Mouse (Mus musculus): Measurements from ENCODE around the gene Ptk6.

Ptk6 gene

DNA sequence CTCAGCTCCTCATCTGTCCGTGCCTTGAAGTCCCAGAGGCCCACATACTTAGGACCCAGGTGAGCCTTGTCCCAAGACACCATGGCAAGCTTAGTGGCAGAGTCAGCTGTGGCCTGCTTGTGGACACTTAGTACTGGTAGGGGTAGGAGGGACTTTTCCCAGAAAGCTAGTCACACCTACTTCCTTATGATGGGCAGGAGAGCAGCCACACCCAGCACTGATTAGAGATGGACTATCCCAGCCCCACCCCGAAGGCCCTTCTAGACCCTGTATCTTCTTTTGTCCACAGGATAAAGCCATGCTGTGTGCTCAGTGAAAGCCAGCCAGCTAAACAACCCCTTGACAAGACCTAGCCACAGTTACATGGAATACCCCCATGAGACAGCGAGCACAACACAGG is at the start of gene Ptk6:
Gene Ptk6, minus strand, starts transcription at position 368 of the 400 bp plus-strand sequence.
- no peak for DNase-seq (ENCODE audit: low spot score in 2 of 2)

DNA sequence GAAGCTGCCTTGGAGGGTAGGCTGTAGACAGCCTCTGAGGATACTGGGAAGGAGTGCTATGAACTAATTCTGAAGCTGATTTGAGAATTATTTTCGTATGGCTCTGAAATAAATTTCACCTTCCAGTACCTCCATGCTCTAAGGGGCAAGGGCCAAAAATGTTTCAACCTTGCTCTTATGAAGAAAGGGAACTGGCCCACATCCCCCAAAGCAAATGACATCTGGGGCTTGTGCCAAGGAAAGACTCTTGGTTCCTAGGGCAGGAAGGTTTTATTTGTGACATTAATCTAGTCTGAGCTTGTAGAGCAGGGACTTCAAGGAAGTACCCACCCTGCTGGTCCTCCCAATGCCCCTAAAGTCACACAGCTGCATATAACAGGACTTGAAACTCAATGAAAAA is 49.3 kb upstream of the Ptk6 start:
- DNase-seq (ENCODE audit: low spot score in 2 of 2) = no peak

- no peak for DNase-seq (ENCODE audit: low spot score in 2 of 2)
Measured at GRCm38 (mm10) chr2:181249217-181249616, 46.6 kb upstream of the Ptk6 start.

DNA sequence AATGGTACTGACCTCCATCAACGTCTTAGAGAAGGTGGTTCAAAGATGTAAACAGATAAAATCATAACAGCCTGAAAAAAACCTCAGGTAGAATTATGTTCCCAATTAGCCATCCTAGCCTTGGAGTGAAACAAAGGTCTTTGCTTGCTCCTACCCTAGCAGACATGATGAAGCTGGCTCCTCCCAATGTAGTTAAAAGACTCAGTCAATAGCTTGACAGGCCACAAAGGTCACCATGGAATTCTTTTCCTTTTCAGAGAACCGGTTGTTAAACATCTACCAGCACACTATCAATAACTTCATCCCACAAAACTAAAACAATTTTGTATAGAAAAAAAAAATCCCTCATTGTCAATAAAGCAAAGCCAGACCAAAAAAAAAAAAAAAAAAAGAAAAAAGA is 42.4 kb upstream of the Ptk6 start:
- DNase-seq (ENCODE audit: low spot score in 2 of 2) = no peak

DNA sequence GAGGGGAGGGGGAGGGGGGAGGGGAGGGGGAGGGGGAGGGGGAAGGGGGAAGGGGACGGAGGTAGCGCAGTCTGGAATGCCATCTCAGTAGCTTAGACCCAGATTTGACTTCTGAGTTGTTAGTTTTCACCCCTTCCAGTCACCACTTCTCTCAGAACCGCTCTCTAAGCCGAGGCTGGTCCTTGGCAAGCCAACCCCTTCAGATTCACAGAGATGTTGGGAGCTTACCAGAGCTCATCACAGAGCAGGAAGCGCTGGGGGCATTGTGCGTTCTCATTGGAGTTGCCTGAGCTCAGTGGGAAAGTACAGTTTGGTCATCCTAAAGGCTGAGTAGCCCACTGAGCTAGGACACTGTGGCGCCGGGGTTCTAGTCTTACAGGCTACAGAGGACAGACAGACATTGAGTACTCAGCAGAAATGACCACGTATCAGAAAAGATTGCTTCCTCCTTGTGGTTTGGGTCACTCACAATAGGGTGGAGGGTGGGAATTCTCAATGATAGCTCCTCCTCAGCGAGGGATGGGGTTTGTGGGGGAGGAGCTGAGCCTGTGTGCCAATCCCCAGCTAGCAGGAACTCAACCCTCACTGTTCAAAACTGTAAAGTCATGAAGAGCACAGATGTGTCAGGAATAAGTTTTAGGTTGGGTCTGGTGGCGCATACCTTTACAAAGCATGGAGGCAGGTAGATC is 41.3 kb upstream of the Ptk6 start:
- peak; percentile 22 to 29 for DNase-seq (ENCODE audit: low spot score in 2 of 2)

- no peak for DNase-seq (ENCODE audit: low spot score in 2 of 2)
Measured at GRCm38 (mm10) chr2:181242314-181242665, 39.7 kb upstream of the Ptk6 start.

DNA sequence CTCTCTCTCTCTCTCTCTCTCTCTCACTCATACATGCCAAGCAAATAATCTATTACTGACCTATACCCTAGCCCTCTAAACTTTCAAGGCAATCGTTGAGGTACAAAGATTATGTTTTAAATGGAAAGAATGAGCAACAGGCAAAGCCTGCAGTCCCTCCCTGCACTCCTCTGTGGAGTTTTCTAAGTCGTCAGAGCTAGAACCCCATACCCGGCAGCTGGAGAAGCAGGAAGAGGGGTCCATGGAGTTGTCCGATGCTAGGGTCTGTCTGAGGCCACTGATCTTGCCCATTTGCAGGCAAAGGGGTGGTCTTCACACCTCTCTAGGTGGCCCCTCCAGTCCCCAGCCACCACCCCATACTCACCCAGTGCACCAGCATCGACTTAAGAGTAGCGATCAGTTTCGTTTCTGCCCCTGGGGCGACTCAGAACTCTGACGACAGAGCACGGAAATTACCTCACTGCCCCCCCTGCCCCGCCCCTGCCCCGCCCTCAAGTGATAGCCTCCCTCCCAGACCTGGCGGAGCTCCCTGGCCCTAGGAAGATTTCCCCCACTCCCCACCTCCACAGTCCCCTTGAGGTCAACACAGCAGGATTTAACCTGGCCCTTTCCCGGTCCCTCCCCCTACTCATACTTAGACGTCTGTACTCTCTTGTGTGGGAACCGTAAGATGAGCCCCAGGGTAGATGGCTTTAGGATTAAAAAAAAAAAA is 39.2 kb upstream of the Ptk6 start, which contains the start of gene Helz2:
Gene Helz2, minus strand, starts transcription at position 426 of the 712 bp plus-strand sequence.
- DNase-seq (ENCODE audit: low spot score in 2 of 2) = peak; percentile 19 to 27

DNA sequence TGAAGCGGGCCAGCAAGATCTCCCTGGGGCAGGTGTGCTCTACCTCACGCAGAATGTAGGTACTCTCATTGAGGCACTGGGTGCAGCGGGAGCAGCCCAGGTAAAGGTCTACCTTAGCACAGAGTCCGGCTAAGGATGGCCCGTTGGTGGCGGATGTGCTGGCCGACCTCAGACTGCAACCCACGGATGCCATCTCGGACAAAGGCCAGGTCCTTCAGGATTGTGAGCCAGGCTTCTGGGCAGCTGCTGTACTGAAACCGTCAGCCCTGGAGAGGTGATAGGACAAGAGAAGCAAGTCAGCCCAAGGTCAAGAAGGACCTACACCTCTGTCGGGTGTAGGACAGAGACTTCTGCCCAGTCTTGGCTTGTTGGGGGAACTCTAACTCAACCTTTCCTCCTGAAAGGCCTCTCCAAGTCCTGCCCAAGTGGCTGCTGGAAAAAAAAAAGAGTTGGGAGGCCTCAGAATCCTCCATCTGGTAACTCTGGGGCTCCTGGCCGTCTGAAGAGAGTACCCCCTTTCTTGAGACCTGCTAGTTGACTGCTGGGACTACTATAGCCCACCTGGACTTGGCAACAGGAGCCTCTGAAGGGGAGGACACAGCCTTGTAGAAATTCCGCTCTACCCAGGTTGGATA is 38.3 kb upstream of the Ptk6 start:
- DNase-seq (ENCODE audit: low spot score in 2 of 2) = no peak

DNA sequence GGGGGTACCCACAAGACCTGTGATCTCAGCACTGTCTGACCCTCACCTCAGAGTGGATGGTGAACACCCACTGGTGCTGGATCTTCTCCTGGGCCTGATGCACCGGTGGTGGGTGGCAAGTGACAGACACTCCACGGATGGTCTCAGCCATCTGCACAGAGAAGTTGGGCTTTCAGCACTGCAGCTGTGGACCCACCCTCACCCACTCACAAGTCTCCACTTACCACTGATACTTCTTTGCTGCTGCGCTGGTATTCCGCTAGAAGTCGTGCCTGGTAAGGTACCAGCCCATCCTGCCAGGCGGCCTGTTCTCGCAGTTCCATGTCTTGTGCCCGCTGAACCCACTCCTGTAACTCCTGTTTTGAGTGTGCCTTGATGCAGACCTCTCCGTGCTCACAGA is 36.7 kb upstream of the Ptk6 start:
- DNase-seq (ENCODE audit: low spot score in 2 of 2) = no peak

DNA sequence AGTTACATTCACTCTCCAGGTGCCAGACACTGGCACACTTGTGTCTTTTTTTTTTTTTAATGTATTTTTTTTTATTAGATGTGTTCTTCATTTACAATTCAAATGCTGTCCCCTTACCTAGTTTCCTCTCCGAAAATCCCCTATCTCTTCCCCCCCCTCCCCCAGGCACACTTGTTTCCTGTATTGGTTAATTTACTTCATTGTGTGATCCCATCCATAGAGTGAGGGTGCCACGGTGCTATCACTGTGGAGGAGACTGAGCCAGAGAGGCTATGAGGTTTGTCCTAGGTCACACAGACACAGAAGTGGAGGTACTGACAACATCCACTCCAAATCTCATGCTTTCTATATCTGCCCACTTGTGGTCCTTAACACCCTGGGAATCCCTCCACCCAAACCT is 36.3 kb upstream of the Ptk6 start:
- no peak for DNase-seq (ENCODE audit: low spot score in 2 of 2)

DNA sequence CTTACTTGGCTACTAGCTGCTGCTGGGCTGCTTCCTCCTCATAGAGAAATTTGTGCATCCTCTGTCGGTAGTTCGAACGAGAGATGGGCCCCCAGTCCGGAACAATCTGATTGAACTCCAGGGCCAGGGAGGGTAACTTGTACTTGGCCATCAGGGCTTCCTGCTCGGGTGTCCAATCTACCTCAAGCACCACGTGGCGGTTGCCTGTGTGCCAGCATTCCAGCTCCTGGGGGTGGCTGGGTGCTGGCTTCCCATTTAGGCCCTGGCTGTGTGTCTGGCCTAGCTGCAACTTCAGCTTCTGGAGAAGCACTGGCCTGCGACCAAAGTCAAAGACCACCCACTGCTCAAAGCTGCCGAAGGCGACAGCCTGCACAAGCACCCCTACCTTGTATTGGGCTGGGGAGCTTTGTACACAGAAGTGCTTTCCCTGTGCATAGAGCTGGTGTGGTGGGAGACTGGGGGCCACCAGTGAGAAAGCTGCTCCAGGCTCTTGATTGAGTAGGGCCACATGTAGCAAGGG is 35.6 kb upstream of the Ptk6 start:
- no peak for DNase-seq (ENCODE audit: low spot score in 2 of 2)

GRCm38 (mm10) chr2:181237251-181238014 is 34.8 kb upstream of the Ptk6 start:
- DNase-seq (ENCODE audit: low spot score in 2 of 2) = no peak

DNA sequence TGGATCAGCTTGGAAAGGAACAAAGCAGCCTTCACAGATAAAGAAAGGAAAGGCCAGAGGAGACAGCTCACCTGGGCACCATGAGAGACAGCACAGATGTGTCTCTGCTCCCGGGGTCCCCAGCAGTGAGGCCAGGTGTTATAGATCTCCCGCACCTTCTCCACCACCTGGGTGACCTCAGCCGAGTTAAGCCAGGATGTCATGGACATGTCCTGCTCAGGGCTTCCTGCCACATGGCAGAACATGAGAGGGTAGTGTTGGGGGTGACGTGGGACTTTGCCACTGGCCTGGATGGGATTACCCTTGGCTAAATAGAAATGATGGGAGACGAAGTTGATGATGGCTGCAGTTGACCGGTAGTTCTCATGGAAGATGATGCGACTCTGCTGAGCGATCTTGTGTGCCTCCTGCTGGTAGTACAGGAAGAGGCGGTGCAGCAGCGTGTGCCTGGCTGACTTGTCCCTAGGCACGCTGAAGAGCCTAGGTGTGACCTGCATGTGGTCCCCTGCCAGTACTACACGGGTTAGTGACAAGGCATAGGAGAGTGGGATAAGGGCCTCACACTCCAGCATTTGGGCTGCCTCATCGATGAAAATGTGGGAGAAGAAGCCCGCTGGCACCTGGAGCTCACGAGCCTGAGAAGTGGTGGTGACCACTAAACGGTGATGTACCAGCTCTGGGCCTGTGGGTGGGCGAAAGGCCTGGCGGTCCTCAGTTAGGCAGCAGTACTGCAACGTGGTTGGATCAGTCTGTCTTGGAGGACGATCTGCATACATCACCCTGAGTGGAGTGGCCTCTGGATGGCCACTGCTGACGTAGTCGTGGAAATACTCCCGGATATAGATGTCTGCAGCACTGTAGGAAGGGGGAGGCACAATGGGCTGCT is 33.3 kb upstream of the Ptk6 start:
- DNase-seq (ENCODE audit: low spot score in 2 of 2) = no peak

GRCm38 (mm10) chr2:181234680-181235079 is 32.1 kb upstream of the Ptk6 start:
- no peak for DNase-seq (ENCODE audit: low spot score in 2 of 2)

GRCm38 (mm10) chr2:181233443-181233842 is 30.9 kb upstream of the Ptk6 start:
- no peak for DNase-seq (ENCODE audit: low spot score in 2 of 2)

DNA sequence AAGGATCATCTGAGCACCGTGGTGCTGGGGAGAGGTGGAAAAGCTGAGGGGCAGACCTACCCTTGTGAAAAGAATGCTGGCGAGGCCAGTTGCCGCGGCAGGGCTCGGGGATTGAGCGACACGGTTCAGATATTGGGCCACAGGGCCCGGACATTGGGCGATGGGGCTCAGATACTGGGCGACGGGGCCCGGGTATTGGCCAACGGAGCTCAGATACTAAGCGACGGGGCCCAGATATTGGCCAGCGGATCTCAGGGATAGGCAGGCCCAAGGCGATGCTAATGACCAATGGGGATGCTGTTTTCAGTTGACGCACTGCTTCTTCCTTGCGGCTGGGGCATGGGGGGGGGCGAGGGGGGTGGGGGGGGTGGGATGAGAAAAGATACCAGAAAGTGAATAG is 28.6 kb upstream of the Ptk6 start:
- no peak for DNase-seq (ENCODE audit: low spot score in 2 of 2)

DNA sequence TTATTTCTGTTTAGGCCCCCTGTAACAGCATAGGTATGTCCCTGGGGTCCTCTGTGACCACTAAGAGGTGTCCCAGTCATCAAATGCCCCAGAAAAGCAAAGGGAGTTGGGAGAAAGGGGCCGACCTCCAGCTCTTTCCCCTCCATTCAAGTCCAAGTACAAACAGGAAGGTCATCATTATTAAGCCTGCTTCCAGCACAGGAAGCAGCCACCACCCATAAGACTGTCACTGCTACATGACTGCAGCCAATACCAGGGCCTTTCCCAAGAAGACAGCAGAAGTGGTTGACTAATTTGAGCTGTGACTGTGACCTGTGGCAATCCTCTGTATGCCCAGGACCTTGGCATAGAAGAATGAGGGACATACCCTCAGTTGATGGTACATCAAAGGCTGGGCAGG is 25.7 kb upstream of the Ptk6 start:
- no peak for DNase-seq (ENCODE audit: low spot score in 2 of 2)

GRCm38 (mm10) chr2:181227122-181227521 is 24.5 kb upstream of the Ptk6 start:
- DNase-seq (ENCODE audit: low spot score in 2 of 2) = no peak

DNA sequence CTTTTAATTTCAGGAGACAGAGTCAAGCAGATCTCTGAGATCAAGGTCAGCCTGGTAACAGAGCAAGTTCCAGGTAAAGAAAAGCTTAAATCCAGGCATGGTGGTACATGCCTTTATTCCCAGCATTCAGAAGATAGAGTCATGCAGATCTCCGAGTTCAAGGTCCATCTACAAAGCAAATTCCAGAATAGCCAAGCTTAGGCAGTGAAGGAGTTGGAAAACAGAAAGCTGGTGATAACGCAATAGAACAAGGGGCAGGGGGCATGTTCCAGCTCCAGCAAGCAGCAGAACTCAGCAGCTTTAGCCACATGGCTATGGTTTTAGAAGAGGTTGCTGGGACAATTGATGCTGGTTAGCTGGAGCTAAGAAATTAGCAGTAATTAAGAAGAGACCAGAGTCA is 22.4 kb upstream of the Ptk6 start:
- no peak for DNase-seq (ENCODE audit: low spot score in 2 of 2)

- no peak for DNase-seq (ENCODE audit: low spot score in 2 of 2)
Measured at GRCm38 (mm10) chr2:181220361-181220760, 17.8 kb upstream of the Ptk6 start.

Data from urinary bladder, adult 18-20 months (tissue).